24 mouse cellular contexts compared by ENCODE assay signal in the genomic region with DNA sequence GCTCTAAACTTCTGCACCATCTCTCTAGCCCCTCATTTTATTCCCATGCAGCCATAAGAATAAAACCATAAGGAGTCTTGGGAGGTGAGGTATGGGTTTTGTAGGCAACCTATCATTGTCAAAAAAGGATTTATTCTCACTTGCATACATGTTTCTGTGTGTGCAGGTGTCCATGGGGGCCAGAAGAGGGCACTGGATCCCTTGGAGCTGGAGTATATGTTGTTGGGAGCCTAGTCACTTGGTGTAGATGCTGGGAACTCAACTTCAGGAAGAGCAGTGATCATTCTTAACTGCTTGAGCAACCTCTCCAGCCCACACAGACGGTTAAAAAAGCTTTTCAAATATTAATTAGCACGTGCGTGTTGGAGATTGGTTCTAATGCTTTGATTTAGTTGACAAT. TPM values are rescaled to one million over a fixed set of nuclear protein-coding genes. Genes with fewer than 3 reads are reported as not detected.
DNase-seq lines count a peak whose midpoint lies in the region; ATAC-seq and TF ChIP-seq lines count a peak whose summit lies in the region.
"Had no signal": no experiment of that assay in that cellular context is flagged by ENCODE, and none has a peak within 500 bp of the region (broad histone marks: within the 10 kb centered on the region; RNA-seq: fewer than 3 reads in every experiment).

No protein-coding gene starts in this region.

- peak; percentile 35 for TF ChIP-seq CTCF in layer of hippocampus, adult 2 months (conservative IDR thresholded peaks at IDR 0.05)

- no peak overlapping the region for H3K27ac ChIP-seq in layer of hippocampus, adult 2 months
- H3K27ac ChIP-seq: gastrocnemius, adult 2 months; heart, embryonic 13.5 days; limb, embryonic 12.5 days; liver, embryonic 15.5 days; stomach, embryonic 15.5 days had no signal

- H3K4me3 ChIP-seq in layer of hippocampus, adult 2 months = no peak overlapping the region
- H3K4me3 ChIP-seq: gastrocnemius, adult 2 months; heart, embryonic 13.5 days; limb, embryonic 12.5 days; liver, embryonic 15.5 days; stomach, embryonic 15.5 days had no signal

- ATAC-seq in CD4-positive, CD25-positive, alpha-beta regulatory T cell, adult 4 months = no peak
- ATAC-seq: forebrain, embryonic 16.5 days; midbrain, embryonic 16.5 days had no signal

- DNase-seq in layer of hippocampus, adult 2 months (ENCODE audit: low spot score in 2 of 2) = no peak
- no peak for DNase-seq in layer of hippocampus, adult 8-10 months (ENCODE audit: low spot score in 2 of 2)
- DNase-seq in 3T3-L1 (ENCODE audit: low read depth, low spot score) = peak; percentile 23
- DNase-seq in 416B (ENCODE audit: low read depth) = peak; percentile 45
- DNase-seq in ZHBTc4 (ENCODE audit: low read depth, low spot score) = peak; percentile 48
- DNase-seq in adrenal gland, postnatal 14 days = no peak
- DNase-seq: adrenal gland, postnatal 25 days; cerebellum, adult 18-20 months; cerebellum, postnatal 25 days; embryo, embryonic 11 days; gastrocnemius, adult 2 months; heart, adult 11 months; kidney, adult 9 months; kidney, postnatal 4 days; lung, postnatal 14 days; right cerebral cortex, postnatal 25 days; thymus, adult 2 months had no signal

RNA-seq across cellular contexts. Expression of a gene that starts 3.4 kb away (rescaled TPM):
- total RNA-seq in layer of hippocampus, adult 2 months (2021) = 10 to 100 TPM; 55.7 to 62.0 TPM
- 10 to 100 TPM; 50.9 to 64.9 (median 56.4) TPM for total RNA-seq in layer of hippocampus, adult 8-10 months (2022)
- polyA plus RNA-seq in CD4-positive, CD25-positive, alpha-beta regulatory T cell, adult 4 months (2017; shearing (Covaris generic)) = 10 to 100 TPM; 53.2 to 64.5 TPM
- 87.3 and 92.2 TPM in 2 replicates for total RNA-seq in adrenal gland, postnatal 14 days (2021)

RNA-seq across cellular contexts. Expression of a gene that starts 40.4 kb away (rescaled TPM):
- 10 to 100 TPM; 28.1 to 28.9 TPM for total RNA-seq in layer of hippocampus, adult 2 months (2021)
- 10 to 100 TPM; 25.5 to 28.9 (median 27.8) TPM for total RNA-seq in layer of hippocampus, adult 8-10 months (2022)
- polyA plus RNA-seq in CD4-positive, CD25-positive, alpha-beta regulatory T cell, adult 4 months (2017; shearing (Covaris generic)) = 10 to 100 TPM; 25.5 to 32.4 TPM
- total RNA-seq in adrenal gland, postnatal 14 days (2021) = 27.7 and 29.2 TPM in 2 replicates

Comparison
In these comparisons a context has a peak if more than half of its experiments do, and no peak if none do; other contexts are left out.
1. DNase-seq: peak in 3T3-L1 (single experiment), 416B (single experiment) and ZHBTc4 (single experiment); none in layer of hippocampus, adult 2 months (0 of 2), layer of hippocampus, adult 8-10 months (0 of 2) and adrenal gland, postnatal 14 days (single experiment).